Mouse (Mus musculus): ENCODE measurements around the gene Rcor1. TPM values are rescaled to one million over a fixed set of nuclear protein-coding genes. Genes with fewer than 3 reads are reported as not detected.

Rcor1 gene
- polyA plus RNA-seq, 1 experiment from 2014 or later: 7.0 TPM

GRCm38 (mm10) chr12:111088731-111089141 lies 49.6 kb downstream of the Rcor1 start:
- no peak overlapping the region for H3K4me3 ChIP-seq (ENCODE audit: low read depth, low read length)
- H3K4me2 ChIP-seq (replicated peaks; ENCODE audit: low read depth): no peak overlapping the region
- peaks cover 9% of the 10 kb centered on the region; the same call in 1 of the 2 replicates for H3K36me3 ChIP-seq (ENCODE audit: control insufficient read depth, insufficient read depth)
- H3K27me3 ChIP-seq (replicated peaks; ENCODE audit: control insufficient read depth, insufficient read depth, low read length): no peaks in the 10 kb centered on the region
- no peak overlapping the region for H3K9ac ChIP-seq (ENCODE audit: low read depth, low read length)
- no peak for ATAC-seq
- no peaks in the 10 kb centered on the region for H3K9me3 ChIP-seq (ENCODE audit: control insufficient read depth)
- no peak overlapping the region for H3K27ac ChIP-seq (ENCODE audit: low read depth, low read length)
- TF ChIP-seq CTCF (IDR thresholded peaks at IDR 0.05; ENCODE audit: low read depth): no peak
- WGBS: 62% methylated on average over 3 of the region's 3 CpGs
- H3K4me1 ChIP-seq (replicated peaks; ENCODE audit: control insufficient read depth, insufficient read depth, low read length): no peaks in the 10 kb centered on the region

DNA sequence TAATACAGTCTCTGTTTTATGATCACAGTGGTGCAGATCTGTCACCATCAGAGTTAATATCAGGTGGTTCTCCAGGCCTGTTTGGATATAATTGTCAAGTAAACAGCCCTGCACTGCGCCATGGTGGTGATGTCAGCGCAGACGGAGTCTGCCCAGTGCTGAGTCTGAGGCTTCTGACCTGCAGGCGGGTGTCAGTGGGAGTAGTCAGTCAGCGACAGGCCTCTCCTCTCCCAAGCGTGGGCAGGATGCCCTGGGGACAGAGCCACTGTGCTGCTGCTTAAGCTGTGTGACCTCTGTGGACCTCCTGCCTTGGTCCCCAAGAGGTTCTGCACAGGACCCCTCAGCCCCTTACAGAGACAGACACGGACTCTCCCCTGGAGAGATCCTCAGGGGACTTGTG lies 50.0 kb downstream of the Rcor1 start:
- peak; percentile 8; the same call in 1 of the 2 replicates for ATAC-seq
- Histone ChIP-seq H3K4me1 (replicated peaks; ENCODE audit: control insufficient read depth, insufficient read depth, low read length) (no peaks in the 10 kb centered on the region), H3K36me3 (ENCODE audit: control insufficient read depth, insufficient read depth) (peaks cover 8% of the 10 kb centered on the region; the same call in 1 of the 2 replicates), H3K9me3 (ENCODE audit: control insufficient read depth) (no peaks in the 10 kb centered on the region), H3K27me3 (replicated peaks; ENCODE audit: control insufficient read depth, insufficient read depth, low read length) (no peaks in the 10 kb centered on the region), H3K27ac (ENCODE audit: low read depth, low read length) (no peak overlapping the region), H3K4me2 (replicated peaks; ENCODE audit: low read depth) (no peak overlapping the region), H3K4me3 (ENCODE audit: low read depth, low read length) (no peak overlapping the region), H3K9ac (ENCODE audit: low read depth, low read length) (no peak overlapping the region)
- no peak for TF ChIP-seq CTCF (IDR thresholded peaks at IDR 0.05; ENCODE audit: low read depth)
- WGBS: 85% methylated on average over 7 of the region's 7 CpGs

DNA sequence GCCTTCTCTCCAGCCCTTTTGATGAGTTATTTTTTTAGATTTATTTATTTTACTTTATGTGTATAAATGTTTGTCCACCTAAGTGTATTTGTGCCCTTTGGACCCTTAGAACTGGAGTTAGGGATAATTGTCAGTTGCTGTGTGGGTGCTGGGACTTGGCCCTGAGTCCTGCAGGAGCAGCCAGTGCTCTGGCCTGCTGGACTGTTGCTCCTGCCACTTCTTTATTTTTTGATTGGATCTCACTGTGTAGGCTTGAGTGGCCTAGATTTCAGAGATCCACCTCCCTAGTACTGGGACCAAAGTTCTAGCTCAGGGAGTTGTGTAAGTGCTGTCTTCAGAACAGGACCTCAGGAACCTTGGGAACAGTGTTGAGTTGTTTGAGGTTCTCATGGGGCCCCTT lies 51.6 kb downstream of the Rcor1 start:
- no peak overlapping the region for H3K27ac ChIP-seq (ENCODE audit: low read depth, low read length)
- no peak overlapping the region for H3K4me2 ChIP-seq (replicated peaks; ENCODE audit: low read depth)
- no peak overlapping the region for H3K4me3 ChIP-seq (ENCODE audit: low read depth, low read length)
- H3K27me3 ChIP-seq (replicated peaks; ENCODE audit: control insufficient read depth, insufficient read depth, low read length): no peaks in the 10 kb centered on the region
- no peaks in the 10 kb centered on the region for H3K9me3 ChIP-seq (ENCODE audit: control insufficient read depth)
- peaks cover 8% of the 10 kb centered on the region; the same call in 1 of the 2 replicates for H3K36me3 ChIP-seq (ENCODE audit: control insufficient read depth, insufficient read depth)
- H3K9ac ChIP-seq (ENCODE audit: low read depth, low read length): no peak overlapping the region
- no peaks in the 10 kb centered on the region for H3K4me1 ChIP-seq (replicated peaks; ENCODE audit: control insufficient read depth, insufficient read depth, low read length)
- no peak for TF ChIP-seq CTCF (IDR thresholded peaks at IDR 0.05; ENCODE audit: low read depth)
- ATAC-seq: no peak

GRCm38 (mm10) chr12:111091981-111092380 lies 52.8 kb downstream of the Rcor1 start:
- Histone ChIP-seq H3K9ac (ENCODE audit: low read depth, low read length) (no peak overlapping the region), H3K4me2 (replicated peaks; ENCODE audit: low read depth) (no peak overlapping the region), H3K36me3 (ENCODE audit: control insufficient read depth, insufficient read depth) (peaks cover 10% of the 10 kb centered on the region; the same call in 1 of the 2 replicates), H3K4me3 (ENCODE audit: low read depth, low read length) (no peak overlapping the region), H3K27me3 (replicated peaks; ENCODE audit: control insufficient read depth, insufficient read depth, low read length) (no peaks in the 10 kb centered on the region), H3K4me1 (replicated peaks; ENCODE audit: control insufficient read depth, insufficient read depth, low read length) (no peaks in the 10 kb centered on the region), H3K9me3 (ENCODE audit: control insufficient read depth) (no peaks in the 10 kb centered on the region), H3K27ac (ENCODE audit: low read depth, low read length) (no peak overlapping the region)
- 77% methylated on average over 10 of the region's 10 CpGs for WGBS
- no peak for ATAC-seq
- TF ChIP-seq CTCF (IDR thresholded peaks at IDR 0.05; ENCODE audit: low read depth): no peak

DNA sequence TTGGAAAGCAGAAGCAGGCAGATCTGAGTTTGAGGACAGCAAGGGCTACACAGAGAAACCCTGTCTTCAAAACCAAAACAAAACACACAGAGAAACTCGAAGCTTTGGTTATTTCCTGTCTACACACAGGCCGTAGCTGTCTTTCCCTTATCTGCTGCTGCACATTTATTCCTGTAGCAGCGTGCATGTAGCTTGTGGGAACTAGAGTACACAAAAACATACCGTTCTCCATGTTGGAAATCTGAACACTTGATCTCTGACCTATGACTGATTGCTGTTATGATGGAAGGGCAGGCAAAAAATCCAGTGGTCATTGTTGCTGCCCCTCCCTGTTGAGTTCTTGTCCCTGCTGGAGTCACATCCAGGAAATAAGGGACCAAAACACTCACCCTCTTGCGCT lies 54.9 kb downstream of the Rcor1 start:
- Histone ChIP-seq H3K9ac (ENCODE audit: low read depth, low read length) (no peak overlapping the region), H3K27ac (ENCODE audit: low read depth, low read length) (no peak overlapping the region), H3K36me3 (ENCODE audit: control insufficient read depth, insufficient read depth) (peaks cover 12% of the 10 kb centered on the region; the same call in 1 of the 2 replicates), H3K27me3 (replicated peaks; ENCODE audit: control insufficient read depth, insufficient read depth, low read length) (no peaks in the 10 kb centered on the region), H3K9me3 (ENCODE audit: control insufficient read depth) (no peaks in the 10 kb centered on the region), H3K4me3 (ENCODE audit: low read depth, low read length) (no peak overlapping the region), H3K4me2 (replicated peaks; ENCODE audit: low read depth) (no peak overlapping the region), H3K4me1 (replicated peaks; ENCODE audit: control insufficient read depth, insufficient read depth, low read length) (no peaks in the 10 kb centered on the region)
- ATAC-seq: no peak
- no peak for TF ChIP-seq CTCF (IDR thresholded peaks at IDR 0.05; ENCODE audit: low read depth)
- WGBS: 55% methylated on average over 5 of the region's 5 CpGs

- no peak for ATAC-seq
Observed at GRCm38 (mm10) chr12:111095086-111095485, 55.9 kb downstream of the Rcor1 start.

DNA sequence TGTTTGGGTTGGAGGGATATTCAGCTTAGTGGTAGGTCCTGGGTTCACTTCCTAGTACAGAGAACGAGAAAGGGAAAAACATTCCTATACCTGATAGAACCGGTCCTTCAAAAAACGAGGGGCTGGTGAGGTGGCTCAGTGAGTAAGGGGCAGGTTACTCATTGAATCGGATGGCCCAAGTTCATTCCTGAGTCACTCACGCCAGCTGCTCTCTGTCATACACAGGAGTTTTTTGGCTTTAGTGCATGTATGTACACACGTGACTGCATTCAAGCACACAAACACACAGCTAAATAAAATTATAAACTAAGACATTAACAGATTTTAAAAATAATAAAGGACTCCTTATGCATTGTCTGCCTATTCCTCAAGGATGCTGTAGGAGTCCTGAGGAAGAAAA lies 57.1 kb downstream of the Rcor1 start:
- WGBS: 79% methylated on average over 6 of the region's 6 CpGs
- Histone ChIP-seq H3K4me3 (ENCODE audit: low read depth, low read length) (no peak overlapping the region), H3K27me3 (replicated peaks; ENCODE audit: control insufficient read depth, insufficient read depth, low read length) (no peaks in the 10 kb centered on the region), H3K36me3 (ENCODE audit: control insufficient read depth, insufficient read depth) (peaks cover 27% of the 10 kb centered on the region), H3K9ac (ENCODE audit: low read depth, low read length) (no peak overlapping the region), H3K4me1 (replicated peaks; ENCODE audit: control insufficient read depth, insufficient read depth, low read length) (no peaks in the 10 kb centered on the region), H3K27ac (ENCODE audit: low read depth, low read length) (no peak overlapping the region), H3K4me2 (replicated peaks; ENCODE audit: low read depth) (no peak overlapping the region), H3K9me3 (ENCODE audit: control insufficient read depth) (no peaks in the 10 kb centered on the region)
- ATAC-seq: no peak
- no peak for TF ChIP-seq CTCF (IDR thresholded peaks at IDR 0.05; ENCODE audit: low read depth)

More at GRCm38 (mm10) chr12:111095086-111095485, 55.9 kb downstream of the Rcor1 start:
- H3K9ac ChIP-seq (ENCODE audit: low read depth, low read length): no peak overlapping the region
- no peak overlapping the region for H3K27ac ChIP-seq (ENCODE audit: low read depth, low read length)
- H3K4me3 ChIP-seq (ENCODE audit: low read depth, low read length): no peak overlapping the region
- H3K27me3 ChIP-seq (replicated peaks; ENCODE audit: control insufficient read depth, insufficient read depth, low read length): no peaks in the 10 kb centered on the region
- TF ChIP-seq CTCF (IDR thresholded peaks at IDR 0.05; ENCODE audit: low read depth): no peak
- no peaks in the 10 kb centered on the region for H3K4me1 ChIP-seq (replicated peaks; ENCODE audit: control insufficient read depth, insufficient read depth, low read length)
- no peaks in the 10 kb centered on the region for H3K9me3 ChIP-seq (ENCODE audit: control insufficient read depth)
- WGBS: 89% methylated on average over 6 of the region's 6 CpGs
- H3K4me2 ChIP-seq (replicated peaks; ENCODE audit: low read depth): no peak overlapping the region
- H3K36me3 ChIP-seq (ENCODE audit: control insufficient read depth, insufficient read depth): peaks cover 16% of the 10 kb centered on the region; the same call in 1 of the 2 replicates
